Mouse (Mus musculus) olfactory bulb, adult 2 months (tissue): Measurements from ENCODE around the gene Saxo1. TPM values are rescaled to one million over a fixed set of nuclear protein-coding genes. Genes with fewer than 3 reads are reported as not detected.

ENCODE experiments used
- H3K27ac ChIP-seq: fragments of 200-500 bp; 2 replicates; pipeline ENCODE4 v1.5.1; 2012; ENCODE audit warnings: low read depth, low read length; ENCODE audit not compliant: insufficient read depth
- H3K4me1 ChIP-seq: fragments of 200-500 bp; 2 replicates; pipeline ENCODE4 v1.6.1; 2012; ENCODE audit warnings: low read length; ENCODE audit not compliant: control insufficient read depth, insufficient read depth
- H3K4me3 ChIP-seq: fragments of 200-500 bp; 2 replicates; pipeline ENCODE4 v1.5.1; 2012; ENCODE audit warnings: mild to moderate bottlenecking, low read depth, low read length, moderate library complexity; ENCODE audit not compliant: insufficient read depth
- CTCF ChIP-seq: fragments of 200-500 bp; IDR thresholded peaks from 2 replicates; pipeline ENCODE4 v1.5.1; 2012; ENCODE audit warnings: low read depth, mild to moderate bottlenecking, low read length, moderate library complexity; ENCODE audit not compliant: insufficient read depth
- POLR2A ChIP-seq: fragments of 200-500 bp; IDR thresholded peaks from 2 replicates; pipeline ENCODE4 v1.6.1; 2012; ENCODE audit warnings: mild to moderate bottlenecking, low read depth, low read length, moderate library complexity; ENCODE audit not compliant: insufficient read depth
- WGBS: fragments of 180-500 bp; shearing (Covaris S2); methylation state at CpG from one replicate; pipeline ENCODE4 v1.1.7; 2018; 5-methylcytosine and 5-hydroxymethylcytosine counted together
- polyA plus RNA-seq: library from polyadenylated mRNA; stranded (reverse); fragments of >200 nt; gene quantifications from 2 replicates; pipeline ENCODE4 v1.2.4, GENCODE M21; 2012; ENCODE audit warnings: low replicate concordance; ENCODE audit not compliant: missing spikeins, insufficient read depth, insufficient read length

The Saxo1 gene
- polyA plus RNA-seq, 1 experiment = not detected

- 81% methylated on average over 5 of the region's 5 CpGs for WGBS
- TF ChIP-seq POLR2A (no peak), CTCF (no peak)
- Histone ChIP-seq H3K4me1 (no peaks in the 10 kb centered on the region), H3K4me3 (no peak overlapping the region), H3K27ac (no peak overlapping the region)
Observed at GRCm38 (mm10) chr4:86534091-86534481, 24.0 kb downstream of the Saxo1 start.

GRCm38 (mm10) chr4:86533406-86534090, 24.6 kb downstream of the Saxo1 start:
- Histone ChIP-seq H3K4me3 (no peak overlapping the region), H3K27ac (no peak overlapping the region), H3K4me1 (no peaks in the 10 kb centered on the region)
- TF ChIP-seq POLR2A = no peak
- no peak for TF ChIP-seq CTCF
- 92% methylated on average over 8 of the region's 8 CpGs for WGBS

GRCm38 (mm10) chr4:86529161-86529560, 29.0 kb downstream of the Saxo1 start:
- TF ChIP-seq POLR2A (no peak), CTCF (no peak)
- no peaks in the 10 kb centered on the region for H3K4me1 ChIP-seq
- 76% methylated on average over 6 of the region's 6 CpGs for WGBS

GRCm38 (mm10) chr4:86527162-86528136, 30.7 kb downstream of the Saxo1 start:
- Histone ChIP-seq H3K27ac (no peak overlapping the region), H3K4me1 (no peaks in the 10 kb centered on the region), H3K4me3 (no peak overlapping the region)
- 74% methylated on average over 11 of the region's 11 CpGs for WGBS
- no peak for TF ChIP-seq POLR2A
- no peak for TF ChIP-seq CTCF

More at GRCm38 (mm10) chr4:86529161-86529560, 29.0 kb downstream of the Saxo1 start:
- Histone ChIP-seq H3K27ac (no peak overlapping the region), H3K4me3 (no peak overlapping the region)

- Histone ChIP-seq H3K4me3 (no peak overlapping the region), H3K4me1 (no peaks in the 10 kb centered on the region), H3K27ac (no peak overlapping the region)
- TF ChIP-seq POLR2A (no peak), CTCF (no peak)
- WGBS = 94% methylated on average over 1 of the region's 1 CpGs
Observed at GRCm38 (mm10) chr4:86524483-86524882, 33.6 kb downstream of the Saxo1 start.

- TF ChIP-seq CTCF (no peak), POLR2A (no peak)
- no peak overlapping the region for H3K4me3 ChIP-seq
- no peak overlapping the region for H3K27ac ChIP-seq
- WGBS = 74% methylated on average over 5 of the region's 5 CpGs
- H3K4me1 ChIP-seq = no peaks in the 10 kb centered on the region
Observed at GRCm38 (mm10) chr4:86523771-86524170, 34.4 kb downstream of the Saxo1 start.

- Histone ChIP-seq H3K27ac (no peak overlapping the region), H3K4me1 (no peaks in the 10 kb centered on the region), H3K4me3 (no peak overlapping the region)
- WGBS = 83% methylated on average over 12 of the region's 12 CpGs
- no peak for TF ChIP-seq POLR2A
- TF ChIP-seq CTCF = no peak
Observed at GRCm38 (mm10) chr4:86520695-86521094, 37.4 kb downstream of the Saxo1 start.

- no peaks in the 10 kb centered on the region for H3K4me1 ChIP-seq
- no peak overlapping the region for H3K4me3 ChIP-seq
- TF ChIP-seq CTCF (no peak), POLR2A (no peak)
- H3K27ac ChIP-seq = no peak overlapping the region
- WGBS = 92% methylated on average over 6 of the region's 6 CpGs
Observed at GRCm38 (mm10) chr4:86519953-86520352, 38.2 kb downstream of the Saxo1 start.

GRCm38 (mm10) chr4:86504656-86505055, 53.5 kb downstream of the Saxo1 start:
- no peak overlapping the region for H3K4me3 ChIP-seq
- no peak overlapping the region for H3K27ac ChIP-seq
- no peaks in the 10 kb centered on the region for H3K4me1 ChIP-seq
- WGBS = 87% methylated on average over 6 of the region's 6 CpGs
- no peak for TF ChIP-seq CTCF
- TF ChIP-seq POLR2A = no peak
